Mouse (Mus musculus): ENCODE measurements around the gene Taf3. TPM values are rescaled to one million over a fixed set of nuclear protein-coding genes. Genes with fewer than 3 reads are reported as not detected.

The Taf3 gene
- total RNA-seq, 1 experiment from 2014 or later, result 14.4 TPM

GRCm38 (mm10) chr2:9875676-9876357 lies 172.6 kb downstream of the Taf3 start:
- DNase-seq, result no peak

DNA sequence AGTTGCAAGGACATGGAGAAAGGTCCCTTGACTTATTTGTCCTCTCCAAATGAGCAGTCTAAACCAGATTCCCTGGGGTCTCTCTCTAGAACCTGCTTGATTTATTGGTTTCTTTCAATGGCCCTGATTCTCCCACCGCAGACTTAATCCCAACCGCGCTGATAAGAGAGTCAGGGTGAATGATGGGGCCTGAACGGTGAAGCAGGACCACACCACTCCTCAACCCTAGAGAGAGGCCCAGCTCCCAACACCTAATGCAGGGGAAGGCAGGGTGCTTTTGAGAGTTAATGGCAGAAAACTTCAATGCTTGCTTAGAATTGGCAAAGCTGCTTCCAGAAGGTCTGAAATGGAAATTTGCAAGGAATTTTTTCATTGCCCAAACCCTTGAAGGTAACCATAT lies 173.2 kb downstream of the Taf3 start:
- no peak for DNase-seq

GRCm38 (mm10) chr2:9874467-9875219 lies 173.8 kb downstream of the Taf3 start:
- no peak for DNase-seq

- no peak for DNase-seq
Measured at GRCm38 (mm10) chr2:9873757-9874156, 174.6 kb downstream of the Taf3 start.

GRCm38 (mm10) chr2:9872682-9873081 lies 175.7 kb downstream of the Taf3 start:
- no peak for DNase-seq

DNA sequence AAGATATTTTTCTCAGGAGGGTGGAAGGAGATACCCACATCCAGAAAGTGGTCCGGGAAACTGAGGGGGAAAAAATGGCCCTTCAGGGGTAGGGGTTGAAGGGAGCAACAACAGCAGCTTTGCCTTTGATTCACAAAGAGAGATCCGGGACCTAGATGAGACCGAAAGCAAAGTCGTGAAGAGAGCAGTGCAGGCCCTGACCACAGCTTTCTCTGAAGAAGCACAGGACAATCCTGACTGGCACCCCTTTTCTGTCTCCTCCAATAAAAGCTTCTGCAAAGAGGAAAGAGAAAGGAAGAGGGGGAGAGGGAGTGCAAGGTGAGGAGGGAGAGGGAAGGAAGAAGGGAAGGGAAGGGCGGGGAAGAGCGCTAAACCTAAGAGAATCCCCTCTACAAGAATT lies 176.6 kb downstream of the Taf3 start:
- no peak for DNase-seq

GRCm38 (mm10) chr2:9871141-9871716 lies 177.2 kb downstream of the Taf3 start:
- no peak for DNase-seq

DNA sequence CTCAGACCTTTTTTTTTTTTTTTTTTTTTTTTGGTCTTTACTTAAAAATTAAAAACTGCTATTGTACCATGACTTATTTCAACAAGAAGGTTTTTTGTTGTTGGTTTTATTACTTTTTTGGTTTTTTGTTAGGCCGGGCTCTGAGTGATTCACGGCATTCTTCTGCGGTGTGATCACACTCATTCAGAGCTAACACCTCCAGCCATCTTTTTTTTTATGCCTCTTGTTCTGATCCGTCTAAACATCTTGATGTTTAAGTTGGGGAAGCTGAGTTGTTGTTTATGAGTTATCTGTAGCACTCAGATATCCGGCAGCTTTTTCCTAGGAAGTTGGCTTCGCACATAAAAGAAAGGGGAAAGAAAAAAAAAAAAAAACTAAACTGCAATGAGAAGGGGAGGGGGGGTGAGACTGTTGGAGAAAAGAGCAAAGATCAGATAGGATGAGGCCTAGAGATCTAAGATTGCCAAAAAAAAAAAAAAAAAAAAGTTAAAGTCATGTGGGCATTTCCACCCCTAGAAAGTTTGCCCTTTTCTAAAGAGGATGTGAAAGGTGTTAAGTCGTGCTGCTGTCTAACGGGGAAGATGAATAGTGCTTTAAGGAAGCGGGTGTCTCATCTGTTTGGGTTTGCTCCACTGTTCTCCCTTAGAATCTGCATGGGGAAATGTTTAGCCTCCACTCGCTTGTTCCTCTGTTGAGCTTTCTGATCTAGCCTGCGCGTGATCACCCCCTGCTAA lies 181.1 kb downstream of the Taf3 start:
- DNase-seq, result no peak

Other genes with a start within 250 kb of the Taf3 start
- 2.5 and 2.6 TPM in 2 replicates for gene 4930412O13Rik, start 167.3 kb downstream of the Taf3 start, total RNA-seq (2021)
- gene 9230102O04Rik, start 159.1 kb downstream of the Taf3 start, total RNA-seq (2021), result not detected in 2 replicates
- 17.2 and 25.5 TPM in 2 replicates for gene Gata3, start 158.6 kb downstream of the Taf3 start, total RNA-seq (2021)
- 451 and 465 TPM in 2 replicates for gene Atp5c1, start 31.9 kb upstream of the Taf3 start, total RNA-seq (2021)
- 27.2 and 32.1 TPM in 2 replicates for gene Kin, start 32.0 kb upstream of the Taf3 start, total RNA-seq (2021)
- 9.9 and 12.2 TPM in 2 replicates for gene Itih2, start 82.8 kb upstream of the Taf3 start, total RNA-seq (2021)
- 17.5 and 20.5 TPM in 2 replicates for gene Itih5, start 105.0 kb upstream of the Taf3 start, total RNA-seq (2021)